Mouse (Mus musculus) c-Kit-positive CD71-positive TER-119-negative erythroid progenitor cells, embryonic 14.5 days (primary cell): ENCODE results near the gene Ttc7b.

Experiments
- DNase-seq: peaks from one replicate; pipeline ENCODE4 v3.0.0-alpha.2; 2013; ENCODE audit warnings: low read depth

The Ttc7b gene

DNA sequence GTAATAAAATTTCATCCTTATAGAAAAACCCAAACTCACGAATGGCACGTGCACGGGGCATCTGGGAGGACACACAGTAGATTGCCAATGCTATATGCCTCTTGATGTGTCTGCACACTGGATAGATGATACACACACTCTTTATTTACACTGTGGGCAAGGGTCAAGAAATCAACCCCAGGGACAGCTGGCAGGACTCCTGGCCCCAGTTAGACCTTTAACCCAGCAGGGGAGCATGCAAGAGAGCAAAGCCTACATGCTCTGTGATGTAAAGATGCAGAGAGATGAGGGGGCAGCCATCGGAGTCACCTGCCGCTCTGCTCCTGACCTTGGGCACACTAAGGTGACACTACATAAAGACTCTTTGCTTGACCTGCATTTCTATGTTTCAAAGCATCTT, 32.3 kb downstream of the Ttc7b start:
- DNase-seq, result no peak

DNA sequence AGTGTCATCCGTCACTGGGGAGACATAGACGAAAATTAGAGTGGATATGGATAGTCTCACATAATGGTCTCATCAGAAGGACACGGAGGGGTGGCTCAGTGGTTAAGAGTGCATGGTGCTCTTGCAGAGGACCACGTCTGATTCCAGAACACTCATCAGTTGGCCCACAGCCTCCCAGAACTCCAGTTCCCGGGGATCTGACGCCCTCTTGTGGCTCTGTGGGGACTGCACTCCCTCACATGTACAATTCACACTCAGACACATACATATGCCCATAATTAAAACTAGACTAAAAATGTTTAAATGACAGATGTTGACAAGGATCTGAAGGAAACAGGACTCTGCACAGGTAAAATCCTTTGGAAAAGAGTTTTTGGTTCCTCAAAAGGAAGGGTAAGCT, 34.4 kb downstream of the Ttc7b start:
- no peak for DNase-seq

DNA sequence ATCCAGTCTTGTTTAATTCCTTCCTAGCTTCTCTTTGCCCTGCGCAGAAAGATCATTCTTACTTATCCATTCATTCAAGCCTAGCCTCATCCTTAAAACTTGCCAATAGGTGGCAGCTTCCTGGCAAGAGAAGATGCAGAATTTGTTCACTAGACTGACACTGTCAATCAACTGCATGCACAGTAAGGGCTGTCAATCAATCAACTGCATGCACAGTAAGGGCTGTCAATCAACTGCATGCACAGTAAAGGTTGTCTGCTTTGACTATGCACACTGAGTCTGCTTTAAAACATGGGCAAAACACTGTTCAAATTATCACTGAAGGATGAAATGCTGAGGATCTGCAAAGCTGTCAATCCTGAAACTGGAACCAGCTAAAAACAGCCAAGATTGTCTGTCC, 37.6 kb downstream of the Ttc7b start:
- no peak for DNase-seq

- no peak for DNase-seq
Measured at GRCm38 (mm10) chr12:100482255-100482654, 38.4 kb downstream of the Ttc7b start.

GRCm38 (mm10) chr12:100481443-100482026, 39.1 kb downstream of the Ttc7b start:
- no peak for DNase-seq

GRCm38 (mm10) chr12:100480642-100481442, 39.8 kb downstream of the Ttc7b start:
- no peak for DNase-seq

GRCm38 (mm10) chr12:100479892-100480621, 40.6 kb downstream of the Ttc7b start:
- peak; percentile 54 for DNase-seq

DNA sequence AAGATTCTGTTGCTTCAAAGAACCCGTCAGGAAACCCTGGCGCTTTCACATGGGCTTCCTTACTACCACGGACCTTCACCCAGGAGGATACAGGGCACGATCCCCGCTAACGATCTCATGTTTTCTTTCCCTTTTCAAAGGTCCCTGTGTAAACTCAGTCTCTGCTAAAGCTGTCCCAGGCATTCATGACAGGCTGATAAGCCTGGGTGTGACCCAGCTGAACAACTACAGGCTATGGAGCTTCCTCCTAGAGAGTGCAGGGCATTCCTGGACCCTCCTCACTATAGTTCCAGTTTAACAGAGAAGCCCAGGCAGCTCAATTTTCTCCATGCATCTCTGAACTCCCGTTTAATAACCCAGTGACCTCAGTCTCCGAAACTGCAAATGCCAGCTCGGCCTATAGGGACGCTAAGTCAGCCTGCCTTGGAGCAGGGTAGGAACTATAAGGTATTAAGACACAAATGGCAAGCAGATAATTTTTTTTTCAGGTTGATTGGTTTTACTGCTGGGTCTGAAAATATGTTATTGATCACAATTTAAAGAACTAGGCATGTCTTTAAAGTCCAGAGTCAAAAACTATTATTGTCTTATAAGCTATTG, 41.3 kb downstream of the Ttc7b start:
- no peak for DNase-seq

DNA sequence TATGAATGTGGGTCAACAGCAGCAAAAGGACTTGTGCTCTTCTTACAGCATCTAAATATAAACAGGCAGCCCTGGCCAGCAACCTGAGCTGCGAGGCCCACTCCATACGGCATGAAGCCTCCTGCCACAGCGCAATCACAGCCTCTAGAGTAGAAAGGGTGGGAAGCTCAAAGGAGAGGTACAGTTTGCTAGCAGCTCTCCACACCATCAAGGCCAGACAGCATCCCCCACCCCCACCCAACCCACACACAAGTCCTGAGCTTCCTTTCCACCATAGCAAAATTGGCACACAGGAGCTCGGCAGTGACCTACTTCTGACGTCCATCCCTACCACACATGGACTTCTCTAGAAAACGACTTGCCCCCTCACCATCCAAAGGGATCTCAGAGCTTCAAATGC, 42.0 kb downstream of the Ttc7b start:
- DNase-seq, result no peak

- DNase-seq, result no peak
Measured at GRCm38 (mm10) chr12:100478151-100478550, 42.5 kb downstream of the Ttc7b start.

DNA sequence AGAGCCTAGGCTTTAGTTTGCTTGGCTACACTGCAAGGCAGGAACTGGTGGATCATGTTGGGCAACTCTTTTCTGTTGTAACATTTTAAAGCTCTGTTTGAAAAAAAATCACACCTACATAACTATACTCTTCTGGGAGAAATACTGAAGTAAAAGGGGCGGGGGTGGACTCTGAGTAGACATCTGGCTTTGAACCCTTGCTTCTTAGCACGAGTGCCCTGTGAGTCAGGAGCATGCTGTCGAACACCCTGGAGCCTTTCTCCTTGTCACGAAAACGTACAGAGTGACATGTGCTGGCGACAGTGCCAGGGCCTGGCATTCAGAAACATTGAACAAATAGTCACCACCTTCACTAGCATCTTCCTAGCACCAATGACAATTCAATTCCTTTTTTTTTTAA, 43.2 kb downstream of the Ttc7b start:
- DNase-seq, result no peak

- no peak for DNase-seq
Measured at GRCm38 (mm10) chr12:100476351-100476750, 44.3 kb downstream of the Ttc7b start.

DNA sequence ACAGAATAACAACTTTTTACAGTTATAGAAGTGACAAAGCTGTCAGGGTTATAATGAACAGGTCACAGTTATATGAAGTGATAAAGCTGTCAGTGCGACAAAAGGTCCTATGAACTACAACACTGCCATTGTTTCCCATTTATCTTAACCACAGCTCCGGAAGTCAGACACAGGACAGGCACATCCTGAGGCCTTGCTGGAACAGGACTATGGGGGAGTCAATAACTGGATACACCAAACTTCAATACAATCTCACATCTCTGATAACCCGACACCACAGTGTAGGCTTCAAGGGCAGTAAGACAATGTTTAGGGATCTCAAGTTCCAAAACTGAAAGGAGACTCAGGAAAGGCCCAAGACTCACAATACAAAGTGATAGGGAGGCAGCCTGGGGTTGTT, 45.1 kb downstream of the Ttc7b start:
- DNase-seq, result no peak

- no peak for DNase-seq
Measured at GRCm38 (mm10) chr12:100474661-100475321, 45.8 kb downstream of the Ttc7b start.

GRCm38 (mm10) chr12:100470295-100470694, 50.3 kb downstream of the Ttc7b start:
- DNase-seq, result no peak

- no peak for DNase-seq
Measured at GRCm38 (mm10) chr12:100469503-100470293, 50.9 kb downstream of the Ttc7b start.

- DNase-seq, result no peak
Measured at GRCm38 (mm10) chr12:100465101-100465715, 55.4 kb downstream of the Ttc7b start.

DNA sequence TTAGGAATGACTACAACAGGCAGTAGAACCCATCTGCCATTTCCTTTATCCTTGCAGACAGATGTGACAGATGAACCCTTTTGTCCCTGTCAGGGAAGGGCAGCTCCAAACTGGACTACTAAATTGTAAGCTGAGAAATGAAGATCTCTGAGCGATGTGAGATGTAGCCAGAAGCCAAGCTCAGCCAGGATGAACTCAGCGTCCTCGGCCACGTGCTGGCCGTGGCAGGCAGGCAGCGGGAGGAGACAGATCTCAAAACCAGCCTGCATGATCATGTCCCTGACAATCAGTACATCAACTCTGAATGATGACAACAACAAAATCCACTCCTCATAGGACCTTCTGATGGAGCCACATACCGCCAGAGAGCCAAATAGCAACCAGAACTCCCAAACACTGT, 62.9 kb downstream of the Ttc7b start:
- no peak for DNase-seq

- no peak for DNase-seq
Measured at GRCm38 (mm10) chr12:100456257-100456975, 64.2 kb downstream of the Ttc7b start.

DNA sequence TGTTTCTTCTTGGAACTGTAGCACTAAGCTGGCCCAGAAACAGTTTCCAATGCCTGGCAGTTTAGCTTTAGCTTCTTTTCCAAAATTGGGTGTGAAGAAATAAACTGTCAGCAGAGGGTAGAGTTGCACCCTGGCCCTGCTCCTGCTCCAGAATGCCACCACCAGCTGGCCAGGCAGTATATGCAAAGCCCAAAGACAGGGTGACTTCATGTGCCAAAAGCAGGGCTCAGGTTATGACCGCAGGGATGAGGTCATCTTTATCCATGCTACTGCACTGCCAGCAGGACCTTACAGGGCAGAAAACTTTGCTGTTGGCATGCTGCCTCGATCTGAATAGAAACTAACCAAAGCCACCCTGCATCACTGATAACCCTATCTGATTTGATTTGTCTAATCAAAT, 65.2 kb downstream of the Ttc7b start:
- DNase-seq, result no peak
